Mouse (Mus musculus): ENCODE measurements at regions not wholly inside any gene's neighbourhood (a gene's known extent, or its start where the extent isn't known, plus 50 kb on each side); places are given as distances from the start of the nearest gene placed in this dataset.

DNA sequence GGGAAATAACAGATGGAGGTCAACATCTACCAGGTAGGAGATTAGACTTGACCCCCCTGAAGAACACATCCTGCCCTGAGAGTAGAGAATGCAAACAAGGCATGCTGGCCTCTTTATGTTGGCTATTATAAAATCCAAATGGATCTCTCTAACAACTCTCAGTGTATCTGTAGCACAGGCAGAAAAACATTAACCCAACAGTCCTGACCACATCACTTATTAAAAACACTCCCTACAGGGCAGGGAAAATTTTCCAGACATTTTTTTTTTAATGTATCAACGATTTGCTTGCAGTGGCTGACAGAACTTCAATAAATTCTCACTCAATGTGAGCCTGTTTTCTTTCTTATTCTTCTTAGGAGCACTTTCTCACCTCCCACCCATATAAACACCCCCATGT, 511.4 kb downstream of the Cdk5rap2 start:
- DNase-seq (ENCODE audit: low read depth, low spot score), result no peak

DNA sequence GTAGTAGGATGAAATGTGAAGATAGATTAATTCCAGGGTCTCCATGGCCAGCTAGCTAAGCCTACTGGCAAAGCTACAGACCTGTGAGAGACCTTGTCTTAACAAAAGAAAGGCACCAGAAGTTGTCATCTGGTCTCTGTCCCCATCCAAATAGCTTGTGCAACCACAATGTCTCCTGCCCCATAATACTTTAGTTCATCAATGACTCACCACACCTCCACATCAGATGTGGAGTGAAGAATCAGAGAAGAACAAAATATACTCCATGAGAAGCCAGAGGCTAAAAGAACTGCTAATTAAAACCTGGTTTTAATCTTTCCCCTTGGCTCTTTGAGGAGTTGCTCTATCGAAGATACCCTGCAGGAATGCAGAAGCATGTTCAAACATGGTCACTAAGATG, 514.1 kb downstream of the Cdk5rap2 start:
- no peak for DNase-seq (ENCODE audit: low read depth, low spot score)

- DNase-seq (ENCODE audit: low read depth, low spot score), result peak; percentile 79
Observed at GRCm38 (mm10) chr4:69892829-69893175, 517.4 kb downstream of the Cdk5rap2 start.

- DNase-seq (ENCODE audit: low read depth, low spot score), result no peak
Observed at GRCm38 (mm10) chr4:69891898-69892828, 518.1 kb downstream of the Cdk5rap2 start.

GRCm38 (mm10) chr4:69890655-69891054, 519.6 kb downstream of the Cdk5rap2 start:
- DNase-seq (ENCODE audit: low read depth, low spot score), result no peak

DNA sequence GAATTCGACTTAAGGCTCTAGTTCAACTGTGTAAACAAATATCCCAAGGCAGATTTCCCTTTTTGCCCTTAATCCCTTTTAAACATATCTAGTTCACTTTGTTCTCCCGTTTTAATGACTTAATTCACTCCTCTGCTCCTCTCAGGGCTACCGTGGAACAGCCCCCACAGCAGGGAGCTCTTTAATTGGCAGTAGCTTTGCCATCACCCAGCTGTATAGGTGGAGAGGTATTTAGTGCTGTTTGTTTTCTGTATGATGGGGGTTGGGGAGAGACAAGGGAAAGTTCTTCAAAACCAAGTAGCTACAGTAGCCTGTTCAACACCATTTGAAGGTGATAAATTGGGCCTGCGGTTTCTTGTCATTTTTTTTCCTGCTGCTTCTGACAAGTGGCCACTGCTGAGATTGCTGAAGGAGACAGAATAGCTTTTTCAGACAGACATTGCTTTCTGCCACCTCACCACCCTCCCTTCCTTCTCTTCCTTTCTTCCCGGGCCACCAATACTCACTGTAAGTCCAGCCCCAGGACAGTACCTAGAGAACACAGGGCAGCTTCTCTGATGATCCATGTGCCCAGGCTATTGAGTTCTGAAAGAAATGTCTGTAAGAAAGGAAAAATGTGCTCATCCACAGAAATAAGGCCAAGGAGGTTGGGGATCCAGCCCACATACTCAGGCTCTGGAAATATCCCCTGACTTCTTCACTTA, 520.2 kb downstream of the Cdk5rap2 start:
- DNase-seq (ENCODE audit: low read depth, low spot score), result no peak

GRCm38 (mm10) chr4:69876734-69877133, 533.5 kb downstream of the Cdk5rap2 start:
- no peak for DNase-seq (ENCODE audit: low read depth, low spot score)

DNA sequence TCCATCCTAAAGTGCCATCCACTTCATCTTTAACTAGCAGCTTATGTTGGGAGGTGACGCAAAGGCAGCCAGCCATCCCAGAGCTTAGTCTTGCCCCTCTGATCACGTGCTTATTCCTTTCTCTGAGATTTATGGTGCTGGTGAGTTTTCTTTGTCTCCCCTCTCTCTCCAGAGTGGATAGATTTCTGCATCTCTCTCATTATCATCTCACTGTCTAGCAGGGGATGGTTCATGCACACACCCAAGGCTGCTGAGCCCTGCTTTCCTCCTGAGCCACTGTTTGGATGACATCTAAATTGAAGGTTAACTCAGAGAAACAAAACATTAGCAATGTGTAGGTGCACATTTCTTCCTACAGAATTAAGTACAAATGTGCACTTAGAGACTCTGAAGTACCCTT, 539.6 kb downstream of the Cdk5rap2 start:
- DNase-seq (ENCODE audit: low read depth, low spot score), result no peak

DNA sequence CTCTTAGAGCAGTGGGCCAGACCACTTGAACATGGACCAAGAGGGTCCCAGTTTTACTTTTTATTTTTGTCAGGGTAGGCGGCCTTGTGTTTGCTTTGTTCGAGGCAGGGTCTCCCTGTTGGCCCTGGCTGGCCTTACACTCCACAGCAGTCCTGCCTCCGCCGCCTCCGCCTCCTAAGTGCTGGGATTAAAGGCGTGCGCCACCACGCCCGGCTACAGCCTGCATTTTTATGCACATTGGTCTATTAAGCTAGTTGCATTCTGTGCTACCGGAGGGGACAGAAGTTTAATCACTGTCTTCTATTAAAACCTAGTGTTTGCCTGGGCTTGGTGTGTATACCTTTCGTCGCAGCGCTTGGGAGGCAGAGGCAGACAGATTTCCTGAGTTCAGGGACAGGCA, 555.2 kb downstream of the Cdk5rap2 start:
- DNase-seq (ENCODE audit: low read depth, low spot score), result peak; percentile 72

GRCm38 (mm10) chr4:69852637-69853036, 557.6 kb downstream of the Cdk5rap2 start:
- peak; percentile 30 for DNase-seq (ENCODE audit: low read depth, low spot score)

DNA sequence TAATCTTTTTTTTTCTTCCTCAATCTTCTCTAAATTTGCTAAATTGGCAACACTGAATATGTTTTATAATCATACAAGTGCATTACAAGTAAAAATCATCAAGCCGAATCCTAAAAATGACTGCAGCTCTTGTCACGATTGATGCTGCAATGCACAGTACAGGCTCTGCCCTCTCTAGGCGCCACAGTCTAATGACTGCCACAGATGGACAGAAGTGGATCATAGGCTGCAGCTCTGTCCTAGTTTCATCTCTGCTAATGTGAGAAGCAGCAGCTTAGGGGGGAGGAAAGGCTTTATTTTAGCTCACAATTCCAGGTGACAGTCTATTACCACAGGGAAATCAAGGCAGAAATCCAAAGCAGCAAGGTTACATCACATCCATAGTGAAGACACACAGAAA, 560.8 kb downstream of the Cdk5rap2 start:
- no peak for DNase-seq (ENCODE audit: low read depth, low spot score)

DNA sequence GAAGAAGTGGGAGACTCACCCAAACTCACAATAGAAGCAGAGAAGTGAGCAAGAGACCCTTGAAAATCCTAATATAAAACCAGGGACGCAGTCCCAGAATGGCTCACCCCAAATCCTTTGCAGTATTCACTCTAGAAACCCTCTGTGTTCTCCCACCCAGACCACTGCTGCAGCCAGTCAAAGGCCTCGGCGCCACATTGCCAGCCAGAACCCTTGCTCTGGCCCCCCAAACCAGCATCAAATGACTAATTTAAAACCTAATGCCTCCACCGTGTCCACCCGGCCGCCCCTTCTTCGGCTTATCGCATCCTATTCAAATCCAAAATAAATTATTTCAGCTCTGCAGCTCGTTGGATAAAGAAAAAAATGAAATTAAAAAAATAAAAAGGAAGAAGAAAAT, 570.4 kb downstream of the Cdk5rap2 start:
- DNase-seq (ENCODE audit: low read depth, low spot score), result no peak

GRCm38 (mm10) chr4:69838940-69839339, 571.3 kb downstream of the Cdk5rap2 start:
- peak; percentile 72 for DNase-seq (ENCODE audit: low read depth, low spot score)

DNA sequence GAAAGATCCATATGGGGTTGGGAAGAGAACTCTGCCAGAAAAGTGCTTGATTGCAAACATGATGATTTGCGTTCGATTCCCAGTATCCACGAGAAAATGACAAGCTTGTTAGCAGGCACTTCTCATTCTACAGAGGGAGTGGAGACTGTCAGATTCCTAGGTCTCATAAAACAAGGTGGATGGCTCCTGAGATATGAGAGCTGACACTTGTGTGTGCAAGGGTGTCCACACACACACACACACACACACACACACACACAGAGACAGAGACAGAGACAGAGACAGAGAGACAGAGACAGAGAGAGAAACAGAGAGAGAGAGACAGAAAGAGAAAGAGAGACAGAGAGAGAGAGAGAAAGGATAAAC, 585.4 kb downstream of the Cdk5rap2 start:
- DNase-seq (ENCODE audit: low read depth, low spot score), result no peak

DNA sequence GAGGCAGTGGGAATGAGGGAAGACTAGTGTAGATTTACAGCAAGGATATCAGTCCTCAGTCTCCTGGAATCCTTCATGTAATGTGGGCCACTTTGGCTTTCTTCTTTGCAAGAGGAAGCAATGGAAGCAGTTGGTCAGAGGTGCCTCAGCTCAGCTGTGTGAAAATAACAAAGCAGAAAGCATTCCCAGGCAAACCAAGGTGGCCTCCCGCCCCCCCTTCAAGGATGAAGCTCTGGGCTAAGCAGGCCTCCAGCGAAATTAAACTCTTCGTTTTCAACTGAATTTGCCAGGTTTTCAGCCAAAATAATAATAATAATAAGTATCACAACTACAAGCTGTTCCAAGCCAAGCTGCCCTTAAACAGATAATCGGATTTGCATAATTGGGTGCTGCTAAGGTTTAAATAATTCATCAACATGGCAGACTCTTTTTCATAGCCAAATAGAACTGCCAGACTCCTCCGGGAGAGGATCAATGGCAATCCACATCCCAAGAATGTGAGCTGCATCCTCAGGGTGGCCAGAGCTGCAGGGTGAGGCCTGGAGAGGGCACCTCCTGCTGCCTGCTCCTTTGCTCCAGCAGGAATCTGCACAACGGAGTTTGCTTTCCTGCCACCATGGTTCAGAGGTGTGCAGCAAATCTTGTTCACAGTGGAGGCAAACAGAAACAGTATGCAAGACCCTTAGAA, 585.9 kb downstream of the Cdk5rap2 start:
- DNase-seq (ENCODE audit: low read depth, low spot score), result peak; percentile 16

- no peak for DNase-seq (ENCODE audit: low read depth, low spot score)
Observed at GRCm38 (mm10) chr4:69823311-69823940, 586.8 kb downstream of the Cdk5rap2 start.

DNA sequence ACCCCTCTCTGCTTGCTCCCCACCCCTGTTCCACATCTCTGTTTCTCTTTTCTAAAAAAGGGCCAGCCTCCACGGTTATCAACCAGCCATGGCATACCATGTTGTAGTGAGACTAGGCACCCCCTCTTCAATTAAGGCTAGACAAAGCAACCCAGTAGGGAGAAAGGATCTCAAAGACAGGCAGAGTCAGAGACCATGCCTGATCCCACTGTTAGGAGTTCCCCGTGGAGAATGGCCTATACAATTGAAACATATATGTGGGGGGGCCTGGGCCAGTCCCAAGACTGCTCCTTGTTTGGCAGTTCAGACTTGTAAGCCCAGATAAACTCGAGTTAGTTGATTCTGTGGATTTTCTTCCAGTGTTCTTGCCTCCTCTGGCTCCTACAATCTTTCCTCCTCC, 591.4 kb downstream of the Cdk5rap2 start:
- no peak for DNase-seq (ENCODE audit: low read depth, low spot score)

GRCm38 (mm10) chr4:69785481-69786050, 624.7 kb downstream of the Cdk5rap2 start:
- no peak for DNase-seq (ENCODE audit: low read depth, low spot score)

GRCm38 (mm10) chr4:69781258-69781657, 629.0 kb downstream of the Cdk5rap2 start:
- no peak for DNase-seq (ENCODE audit: low read depth, low spot score)

GRCm38 (mm10) chr4:69761841-69762240, 648.4 kb downstream of the Cdk5rap2 start:
- DNase-seq (ENCODE audit: low read depth, low spot score), result no peak

DNA sequence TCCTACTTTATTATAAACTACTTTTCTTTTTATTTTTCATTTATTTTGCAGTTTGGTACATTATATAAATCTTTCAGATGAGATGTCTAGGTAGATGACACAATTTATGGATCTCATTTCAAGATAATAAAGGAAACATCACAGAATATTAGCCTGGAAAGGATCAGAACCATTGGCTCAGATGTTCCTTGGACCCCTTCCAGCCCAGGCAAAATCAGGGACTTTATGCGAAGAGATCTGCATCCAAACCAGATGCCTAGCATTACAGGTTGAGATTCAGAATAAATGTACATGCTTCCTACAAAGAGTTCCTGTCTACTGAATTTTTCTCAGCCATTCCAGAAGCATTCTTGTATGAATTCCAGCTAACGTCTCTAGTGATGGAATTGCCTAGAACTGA, 650.6 kb downstream of the Cdk5rap2 start:
- no peak for DNase-seq (ENCODE audit: low read depth, low spot score)

DNA sequence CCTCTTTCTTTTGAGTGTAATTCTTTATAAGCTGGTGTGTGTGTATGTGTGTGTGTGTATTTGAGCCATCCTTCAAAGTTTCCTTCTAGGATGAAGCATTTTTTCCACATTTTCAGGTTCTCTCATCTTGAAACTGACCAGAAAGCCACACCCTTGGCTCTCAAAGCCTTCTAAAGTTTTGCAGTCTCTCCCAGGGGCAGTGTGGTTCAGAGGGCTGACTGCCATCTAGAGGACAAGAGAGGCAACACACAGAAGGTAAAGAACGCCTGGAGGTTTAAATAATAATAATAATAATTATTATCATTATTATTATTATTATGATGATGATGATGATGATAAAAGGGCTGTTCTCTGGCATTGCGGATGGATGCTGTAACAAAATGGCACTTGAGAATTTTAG, 655.7 kb downstream of the Cdk5rap2 start:
- peak; percentile 27 for DNase-seq (ENCODE audit: low read depth, low spot score)

Data from ZHBTc4 (cell line).